Mouse (Mus musculus) intestine, embryonic 15.5 days (tissue): ENCODE measurements around the gene Sntb2. TPM values are rescaled to one million over a fixed set of nuclear protein-coding genes. Genes with fewer than 3 reads are reported as not detected.

Experiments used
- ATAC-seq: fragments of 200-750 bp; cut with Nextera tagmentation; 2 replicates; pipeline ENCODE4 v1.8.0; 2017; ENCODE audit warnings: moderate TSS enrichment, moderate library complexity
- H3K27ac ChIP-seq: fragments of 300-500 bp; sonication (generic); 2 replicates; pipeline ENCODE4 v1.5.1; 2015; ENCODE audit warnings: mild to moderate bottlenecking, inconsistent platforms
- H3K27me3 ChIP-seq: fragments of 300-500 bp; sonication (generic); replicated peaks from 2 replicates; pipeline ENCODE4 v1.6.1; 2015; ENCODE audit warnings: inconsistent platforms
- H3K36me3 ChIP-seq: fragments of 300-500 bp; sonication (generic); 2 replicates; pipeline ENCODE4 v1.6.1; 2015; ENCODE audit warnings: inconsistent platforms
- H3K4me1 ChIP-seq: fragments of 300-500 bp; sonication (generic); replicated peaks from 2 replicates; pipeline ENCODE4 v1.6.1; 2015; ENCODE audit warnings: inconsistent platforms
- H3K4me2 ChIP-seq: fragments of 300-500 bp; sonication (generic); replicated peaks from 2 replicates; pipeline ENCODE4 v1.6.1; 2015; ENCODE audit warnings: mild to moderate bottlenecking, inconsistent platforms
- H3K4me3 ChIP-seq: fragments of 300-500 bp; sonication (generic); replicated peaks from 2 replicates; pipeline ENCODE4 v1.5.1; 2015; ENCODE audit warnings: inconsistent platforms
- H3K9ac ChIP-seq: fragments of 300-500 bp; sonication (generic); 2 replicates; pipeline ENCODE4 v1.6.1; 2015; ENCODE audit warnings: inconsistent platforms
- H3K9me3 ChIP-seq: fragments of 300-500 bp; sonication (generic); 2 replicates; pipeline ENCODE4 v1.6.1; 2016; ENCODE audit warnings: inconsistent platforms
- WGBS: fragments of 180-500 bp; shearing (Covaris S2); methylation state at CpG from one replicate; pipeline ENCODE4 v1.1.7; 2015; 5-methylcytosine and 5-hydroxymethylcytosine counted together
- polyA plus RNA-seq: library from polyadenylated mRNA; unstranded; fragments of >200 nt; fragmentation: Nextera tagmentation; extraction: Ambion mirVana; gene quantifications from 2 replicates; pipeline ENCODE4 v1.2.1, GENCODE M21; 2015

The Sntb2 gene
- 11.3 and 11.4 TPM in 2 replicates for polyA plus RNA-seq

GRCm38 (mm10) chr8:106935324-106935869 lies at the start of gene Sntb2:
TSS of gene Sntb2 (plus strand) at chr8:106935750.
- WGBS, result under 1% methylated on average over 40 of the region's 41 CpGs
- Histone ChIP-seq H3K9ac (peak within 1 kb of the TSS; percentile 94), H3K27me3 (no peaks in the 10 kb centered on the region), H3K4me3 (peak within 1 kb of the TSS; percentile 78), H3K4me1 (peaks cover 12% of the 10 kb centered on the region), H3K27ac (peak within 1 kb of the TSS; percentile 92), H3K36me3 (no peaks in the 10 kb centered on the region), H3K4me2 (peak within 1 kb of the TSS; percentile 77), H3K9me3 (no peaks in the 10 kb centered on the region)
- peak; percentile 91 for ATAC-seq

- 45% methylated on average over 5 of the region's 5 CpGs for WGBS
- ATAC-seq, result peak; percentile 61
- Histone ChIP-seq H3K9me3 (no peaks in the 10 kb centered on the region), H3K36me3 (peaks cover 17% of the 10 kb centered on the region), H3K4me2 (no peak overlapping the region), H3K4me1 (peaks cover 3% of the 10 kb centered on the region; the same call in 1 of the 2 replicates), H3K27ac (no peak overlapping the region), H3K27me3 (no peaks in the 10 kb centered on the region), H3K4me3 (no peak overlapping the region), H3K9ac (no peak overlapping the region)
Observed at GRCm38 (mm10) chr8:106887336-106888189, 48.0 kb upstream of the Sntb2 start.

GRCm38 (mm10) chr8:106888803-106889202 lies 46.7 kb upstream of the Sntb2 start:
- H3K27ac ChIP-seq, result no peak overlapping the region
- no peak overlapping the region for H3K9ac ChIP-seq
- no peak for ATAC-seq
- 78% methylated on average over 3 of the region's 3 CpGs for WGBS
- peaks cover 3% of the 10 kb centered on the region; the same call in 1 of the 2 replicates for H3K4me1 ChIP-seq
- H3K4me2 ChIP-seq, result no peak overlapping the region
- H3K4me3 ChIP-seq, result no peak overlapping the region
- no peaks in the 10 kb centered on the region for H3K9me3 ChIP-seq
- H3K27me3 ChIP-seq, result no peaks in the 10 kb centered on the region
- peaks cover 10% of the 10 kb centered on the region for H3K36me3 ChIP-seq

- H3K27me3 ChIP-seq, result no peaks in the 10 kb centered on the region
- 0 out of 2 replicates have a peak, but pooled peaks cover 8% of the 10 kb centered on the region for H3K36me3 ChIP-seq
- peak overlapping the region; percentile 89 for H3K4me3 ChIP-seq
- H3K9me3 ChIP-seq, result no peaks in the 10 kb centered on the region
- peak overlapping the region; percentile 97 for H3K27ac ChIP-seq
- H3K9ac ChIP-seq, result peak overlapping the region; percentile 99
- H3K4me2 ChIP-seq, result peak overlapping the region; percentile 68
- under 1% methylated on average over 15 of the region's 15 CpGs for WGBS
- 0 out of 2 replicates have a peak, but pooled peaks have one; percentile 11 for ATAC-seq
- H3K4me1 ChIP-seq, result peaks cover 8% of the 10 kb centered on the region; the same call in 1 of the 2 replicates
Observed at GRCm38 (mm10) chr8:106892210-106892805, 43.2 kb upstream of the Sntb2 start.

GRCm38 (mm10) chr8:106892806-106893451 lies 42.6 kb upstream of the Sntb2 start:
- H3K36me3 ChIP-seq, result 0 out of 2 replicates have a peak, but pooled peaks cover 8% of the 10 kb centered on the region
- no peaks in the 10 kb centered on the region for H3K9me3 ChIP-seq
- H3K4me3 ChIP-seq, result peak overlapping the region; percentile 89
- H3K27ac ChIP-seq, result peak overlapping the region; percentile 97
- WGBS, result under 1% methylated on average over 57 of the region's 57 CpGs
- peak; percentile 91 for ATAC-seq
- H3K4me2 ChIP-seq, result peak overlapping the region; percentile 68
- H3K27me3 ChIP-seq, result no peaks in the 10 kb centered on the region
- H3K9ac ChIP-seq, result peak overlapping the region; percentile 99
- H3K4me1 ChIP-seq, result peaks cover 8% of the 10 kb centered on the region; the same call in 1 of the 2 replicates

- peak within 1 kb of the TSS; percentile 99 for H3K9ac ChIP-seq
- no peaks in the 10 kb centered on the region for H3K27me3 ChIP-seq
- peak within 1 kb of the TSS; percentile 89 for H3K4me3 ChIP-seq
- peak within 1 kb of the TSS; percentile 68 for H3K4me2 ChIP-seq
- under 1% methylated on average over 63 of the region's 63 CpGs for WGBS
- H3K36me3 ChIP-seq, result 0 out of 2 replicates have a peak, but pooled peaks cover 8% of the 10 kb centered on the region
- H3K9me3 ChIP-seq, result no peaks in the 10 kb centered on the region
- peaks cover 6% of the 10 kb centered on the region; the same call in 1 of the 2 replicates for H3K4me1 ChIP-seq
- peak within 1 kb of the TSS; percentile 97 for H3K27ac ChIP-seq
- ATAC-seq, result peak; percentile 98
Observed at GRCm38 (mm10) chr8:106893481-106894156, 41.9 kb upstream of the Sntb2 start, which contains the start of gene Utp4. TSS of gene Utp4 (plus strand) at chr8:106893636.

- Histone ChIP-seq H3K9me3 (no peaks in the 10 kb centered on the region), H3K36me3 (peaks cover 39% of the 10 kb centered on the region), H3K4me2 (no peak overlapping the region), H3K27ac (no peak overlapping the region), H3K27me3 (no peaks in the 10 kb centered on the region), H3K4me1 (no peaks in the 10 kb centered on the region), H3K9ac (no peak overlapping the region), H3K4me3 (no peak overlapping the region)
- WGBS, result 72% methylated on average over 5 of the region's 5 CpGs
- no peak for ATAC-seq
Observed at GRCm38 (mm10) chr8:106899473-106899872, 36.1 kb upstream of the Sntb2 start.

- H3K27ac ChIP-seq, result no peak overlapping the region
Observed at GRCm38 (mm10) chr8:106905727-106906480, 29.6 kb upstream of the Sntb2 start.

GRCm38 (mm10) chr8:106906635-106907034 lies 28.9 kb upstream of the Sntb2 start:
- no peaks in the 10 kb centered on the region for H3K9me3 ChIP-seq
- H3K27me3 ChIP-seq, result no peaks in the 10 kb centered on the region
- H3K36me3 ChIP-seq, result peaks cover 35% of the 10 kb centered on the region
- no peak overlapping the region for H3K4me2 ChIP-seq
- ATAC-seq, result no peak
- no peak overlapping the region for H3K4me3 ChIP-seq
- no peak overlapping the region for H3K9ac ChIP-seq
- WGBS, result 85% methylated on average over 6 of the region's 6 CpGs
- no peaks in the 10 kb centered on the region for H3K4me1 ChIP-seq
- H3K27ac ChIP-seq, result no peak overlapping the region

More at GRCm38 (mm10) chr8:106905727-106906480, 29.6 kb upstream of the Sntb2 start:
- Histone ChIP-seq H3K9ac (no peak overlapping the region), H3K9me3 (no peaks in the 10 kb centered on the region), H3K4me3 (no peak overlapping the region), H3K27me3 (no peaks in the 10 kb centered on the region), H3K4me2 (no peak overlapping the region), H3K36me3 (peaks cover 35% of the 10 kb centered on the region), H3K4me1 (no peaks in the 10 kb centered on the region)
- ATAC-seq, result no peak
- WGBS, result 92% methylated on average over 17 of the region's 17 CpGs

- no peak overlapping the region for H3K4me3 ChIP-seq
- no peaks in the 10 kb centered on the region for H3K27me3 ChIP-seq
- H3K4me2 ChIP-seq, result no peak overlapping the region
- no peaks in the 10 kb centered on the region for H3K4me1 ChIP-seq
- H3K36me3 ChIP-seq, result peaks cover 29% of the 10 kb centered on the region
- no peaks in the 10 kb centered on the region for H3K9me3 ChIP-seq
- ATAC-seq, result no peak
- no peak overlapping the region for H3K27ac ChIP-seq
- H3K9ac ChIP-seq, result no peak overlapping the region
- WGBS, result 92% methylated on average over 6 of the region's 6 CpGs
Observed at GRCm38 (mm10) chr8:106907450-106907849, 28.1 kb upstream of the Sntb2 start.

GRCm38 (mm10) chr8:106908291-106908690 lies 27.3 kb upstream of the Sntb2 start:
- ATAC-seq, result no peak
- H3K36me3 ChIP-seq, result peaks cover 28% of the 10 kb centered on the region
- no peak overlapping the region for H3K4me2 ChIP-seq
- no peaks in the 10 kb centered on the region for H3K9me3 ChIP-seq
- H3K27me3 ChIP-seq, result no peaks in the 10 kb centered on the region
- H3K27ac ChIP-seq, result no peak overlapping the region
- H3K4me1 ChIP-seq, result no peaks in the 10 kb centered on the region
- H3K4me3 ChIP-seq, result no peak overlapping the region
- H3K9ac ChIP-seq, result no peak overlapping the region
- 91% methylated on average over 7 of the region's 7 CpGs for WGBS
